Mouse (Mus musculus): Measurements from ENCODE around the gene Lrrc4c.

- no peak for TF ChIP-seq CTCF (IDR thresholded peaks at IDR 0.05; ENCODE audit: low read depth)
- TF ChIP-seq EP300 (IDR thresholded peaks at IDR 0.05; ENCODE audit: low read depth), result no peak
Measured at GRCm38 (mm10) chr2:96604801-96605200, 286.8 kb downstream of the Lrrc4c start.
